Mouse (Mus musculus) lung, postnatal 4 days (tissue): ENCODE results near the gene Ccdc113.

ENCODE experiments used
- DNase-seq, 2 experiments: peaks; one replicate each; pipeline ENCODE4 v3.0.0; 2021

Gene Ccdc113

GRCm38 (mm10) chr8:95533584-95534387, at the start of gene Ccdc113:
Gene Ccdc113, plus strand, starts transcription at chr8:95534085.
- peak; percentile 63 to 75 for DNase-seq

DNA sequence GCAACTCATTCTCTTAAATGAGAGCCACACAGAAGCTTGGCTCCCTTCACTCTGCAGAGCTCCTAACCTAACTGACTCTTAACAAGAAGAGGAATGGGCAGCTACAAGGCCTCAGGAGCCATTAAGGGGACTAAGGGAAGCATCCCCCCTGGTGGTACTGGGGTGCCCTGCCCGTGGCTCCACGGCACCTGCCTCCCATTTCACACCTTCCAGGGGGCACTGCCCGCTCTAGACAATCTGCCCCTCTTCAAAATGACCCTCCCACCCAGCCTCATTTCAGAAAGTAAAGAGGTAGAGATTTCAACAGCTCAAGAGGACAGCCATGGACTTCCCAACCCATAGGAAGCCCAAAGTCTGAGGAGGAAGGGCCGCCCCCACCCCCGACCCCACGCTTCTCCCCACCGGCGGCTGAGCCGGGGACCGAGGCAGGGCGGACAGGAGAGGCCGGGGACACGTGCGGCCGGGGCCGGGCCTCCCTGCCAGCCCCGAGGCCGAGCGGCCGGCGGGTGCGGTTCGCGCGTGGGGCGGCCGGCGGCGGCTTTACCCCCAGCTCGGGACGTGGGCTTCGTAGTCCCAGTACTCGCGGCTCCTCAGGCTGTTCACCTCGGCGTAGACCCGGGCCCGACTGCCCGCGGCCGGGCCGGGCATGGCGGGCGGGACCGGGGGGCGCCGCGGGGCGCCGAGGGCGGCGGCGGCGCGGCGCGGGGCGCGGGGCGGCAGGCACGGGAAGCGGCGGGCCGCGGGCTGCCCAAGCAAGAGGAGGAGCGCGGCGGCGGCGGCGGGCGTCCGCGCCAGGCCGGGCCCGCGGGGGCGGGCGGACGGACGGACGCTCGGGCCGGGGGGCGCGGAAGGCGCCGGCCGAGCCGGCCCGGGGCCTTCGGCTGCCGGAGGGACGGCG, 45.8 kb upstream of the Ccdc113 start:
- DNase-seq: peak in 1 of 2 experiments; percentile 14

DNA sequence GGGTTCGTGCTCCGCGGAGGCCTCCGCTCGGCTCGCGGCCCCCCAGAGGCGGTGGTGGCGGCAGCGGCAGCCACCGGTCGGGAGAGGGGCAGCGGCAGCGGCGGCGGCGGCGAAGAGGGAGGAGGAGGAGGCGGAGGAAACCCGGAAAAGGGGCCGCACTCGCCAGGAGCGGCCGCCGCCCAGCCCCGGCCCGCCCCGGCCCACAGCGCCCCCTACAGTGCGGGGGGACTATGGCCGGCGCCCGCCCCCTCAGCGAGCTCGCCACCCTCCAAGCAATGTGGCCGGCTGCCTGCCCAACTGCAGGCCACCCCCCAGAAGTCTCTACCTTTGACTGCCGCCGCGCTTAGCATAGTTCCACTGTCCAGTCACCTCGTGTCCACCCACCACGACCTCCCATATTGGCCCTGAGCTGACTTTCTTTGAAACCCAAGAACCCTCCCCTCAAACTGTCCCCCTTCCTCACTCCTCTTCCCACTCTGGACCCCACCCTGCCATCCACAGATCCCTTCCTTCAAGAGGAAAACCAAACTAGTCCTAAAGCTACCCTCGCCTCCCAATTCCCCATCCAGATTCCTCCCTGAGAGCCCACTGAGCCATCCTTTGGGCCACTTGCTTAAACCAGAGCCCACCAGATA, 45.1 kb upstream of the Ccdc113 start:
- DNase-seq: peak; percentile 93 to 94

- no peak for DNase-seq
These were observed 43.9 kb upstream of the Ccdc113 start, which contains the start of gene Csnk2a2 for GRCm38 (mm10) chr8:95490006-95490405. Gene Csnk2a2, minus strand, starts transcription at chr8:95490039.

DNA sequence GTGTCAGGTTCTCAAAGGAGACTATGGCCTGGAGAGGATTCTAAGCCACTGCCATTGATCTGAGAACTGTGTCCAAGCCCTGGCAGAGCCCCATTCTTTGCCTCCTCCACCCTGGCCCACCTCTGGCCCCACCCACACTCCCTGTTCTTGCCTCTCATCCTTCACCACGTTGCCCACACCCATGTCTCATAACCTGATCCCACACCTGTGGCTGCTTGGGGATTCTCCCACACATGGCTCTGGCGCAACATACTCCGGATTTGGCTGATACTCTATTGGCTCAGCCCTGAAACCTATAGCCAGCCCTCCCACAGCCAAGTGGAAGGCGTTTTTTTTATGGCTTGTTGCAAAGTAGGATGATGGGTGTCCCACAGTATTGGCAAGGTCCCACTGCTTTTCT, 41.8 kb upstream of the Ccdc113 start:
- no peak for DNase-seq

GRCm38 (mm10) chr8:95495444-95495843, 38.4 kb upstream of the Ccdc113 start:
- DNase-seq: no peak

GRCm38 (mm10) chr8:95496420-95496819, 37.5 kb upstream of the Ccdc113 start:
- no peak for DNase-seq

GRCm38 (mm10) chr8:95497821-95498220, 36.1 kb upstream of the Ccdc113 start:
- no peak for DNase-seq

DNA sequence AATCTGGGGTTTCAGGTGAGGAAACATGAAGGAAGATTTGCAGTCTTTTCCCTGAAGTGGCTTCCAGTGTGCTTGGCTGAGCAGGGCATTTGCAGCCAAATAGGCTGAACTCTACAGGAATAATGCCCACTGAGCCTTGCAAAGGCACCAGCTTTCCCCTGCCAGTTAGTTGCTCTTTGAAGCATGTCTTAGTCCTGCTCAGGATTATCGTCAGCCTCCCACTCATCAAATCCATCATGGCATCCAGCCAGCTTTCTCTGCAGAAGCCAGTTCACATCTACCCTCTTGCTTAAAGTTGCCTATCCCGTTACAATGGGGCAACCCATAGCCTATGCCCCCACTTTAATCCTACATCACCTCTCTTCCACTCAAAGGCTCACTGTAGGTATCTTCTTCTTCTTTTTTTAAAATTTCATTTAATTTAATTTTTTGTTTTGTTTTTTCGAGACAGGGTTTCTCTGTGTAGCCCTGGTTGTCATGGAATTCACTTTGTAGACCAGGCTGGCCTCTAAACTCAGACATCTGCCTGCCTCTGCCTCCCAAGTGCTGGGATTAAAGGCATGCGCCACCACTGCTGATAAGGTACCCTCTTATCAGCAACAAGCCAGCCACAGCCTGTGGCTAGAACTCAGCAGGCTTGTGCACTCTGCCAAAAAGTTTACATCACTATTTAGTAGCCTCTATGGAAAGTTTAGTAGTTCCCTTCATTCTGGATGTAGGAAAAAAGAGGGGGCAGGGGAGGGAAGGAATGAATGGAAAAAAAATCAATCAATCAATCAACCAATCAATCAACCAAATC, 34.4 kb upstream of the Ccdc113 start:
- DNase-seq: no peak

DNA sequence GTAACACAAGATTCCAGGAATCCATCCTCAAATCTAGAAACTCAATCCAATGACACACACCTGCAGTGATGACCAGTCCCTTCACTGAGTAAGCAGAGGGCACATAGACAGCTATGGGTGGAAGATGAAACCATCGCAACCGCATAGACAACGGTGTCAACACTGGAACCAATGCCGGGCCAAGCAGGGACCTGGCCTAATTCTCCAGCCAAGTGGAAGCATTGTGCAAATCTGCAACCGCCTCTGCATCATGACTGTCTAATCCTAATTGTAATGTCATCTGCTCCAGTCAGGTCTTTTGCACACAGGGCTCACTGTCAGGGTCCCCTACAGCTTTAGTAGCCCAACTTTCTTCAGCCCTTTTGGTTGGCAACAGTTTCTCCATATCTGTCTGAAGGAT, 33.4 kb upstream of the Ccdc113 start:
- DNase-seq: no peak

GRCm38 (mm10) chr8:95502431-95502830, 31.5 kb upstream of the Ccdc113 start:
- no peak for DNase-seq

DNA sequence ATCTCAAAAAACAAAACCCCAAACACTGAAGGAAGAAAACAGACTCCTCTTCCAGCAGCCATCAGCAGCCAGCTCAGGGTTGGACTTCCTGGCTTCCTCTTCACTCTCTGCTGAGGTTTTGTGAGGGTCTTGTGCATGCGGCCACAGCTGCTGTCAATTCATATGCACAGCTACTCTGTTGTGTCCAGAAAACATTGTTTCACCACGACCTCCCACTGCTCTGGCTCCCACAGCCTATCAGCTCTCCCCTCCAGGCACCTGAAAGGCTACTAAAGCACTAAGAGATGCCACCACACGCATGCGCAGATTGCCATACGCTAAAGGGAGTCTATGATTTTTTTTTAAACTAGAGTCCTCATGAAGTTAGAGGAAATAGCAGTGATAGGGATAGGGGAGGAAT, 29.1 kb upstream of the Ccdc113 start:
- DNase-seq: no peak

DNA sequence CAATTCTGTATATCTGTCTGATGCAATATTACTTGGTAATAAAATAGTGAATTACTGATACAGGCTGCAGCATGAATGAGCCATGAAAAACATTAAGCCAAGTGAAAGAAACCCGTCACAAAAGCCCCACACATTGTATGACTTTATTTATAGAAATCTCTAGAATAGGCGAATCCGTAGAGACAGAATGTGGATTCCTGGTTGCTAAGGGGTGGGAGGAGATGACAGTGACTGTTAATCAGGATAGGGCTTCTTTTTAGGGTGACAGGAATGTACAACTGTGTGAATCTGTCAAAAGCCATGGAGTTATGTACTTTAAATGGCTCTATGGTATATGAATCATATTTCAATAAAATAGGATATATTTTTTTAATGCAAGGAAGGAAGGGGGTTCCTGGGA, 28.3 kb upstream of the Ccdc113 start:
- no peak for DNase-seq

- DNase-seq: no peak
These were observed 27.6 kb upstream of the Ccdc113 start for GRCm38 (mm10) chr8:95506245-95506644.

- no peak for DNase-seq
These were observed 21.6 kb upstream of the Ccdc113 start for GRCm38 (mm10) chr8:95512257-95512656.

GRCm38 (mm10) chr8:95513219-95513618, 20.7 kb upstream of the Ccdc113 start:
- DNase-seq: no peak

GRCm38 (mm10) chr8:95516928-95517327, 17.0 kb upstream of the Ccdc113 start:
- DNase-seq: no peak

GRCm38 (mm10) chr8:95523991-95524390, 9.9 kb upstream of the Ccdc113 start:
- no peak for DNase-seq

DNA sequence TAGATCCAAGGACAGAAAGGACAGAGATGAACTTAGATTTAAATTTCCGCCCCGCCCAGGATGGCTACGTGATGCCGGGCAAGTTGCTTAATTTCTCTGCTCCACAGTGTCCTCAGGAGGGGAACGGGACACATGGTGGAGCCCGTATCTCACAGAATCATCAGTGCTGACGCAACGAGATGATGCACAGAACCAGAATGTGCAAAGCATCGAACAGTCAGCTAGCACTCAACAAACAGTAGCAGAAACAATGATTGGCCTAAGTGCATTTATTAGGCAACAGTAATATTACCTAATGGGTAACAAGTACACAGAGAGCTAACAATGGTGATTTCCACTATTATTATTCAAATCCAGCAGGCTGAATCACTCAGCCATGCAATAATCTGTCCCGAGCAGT, 5.7 kb upstream of the Ccdc113 start:
- DNase-seq: no peak

DNA sequence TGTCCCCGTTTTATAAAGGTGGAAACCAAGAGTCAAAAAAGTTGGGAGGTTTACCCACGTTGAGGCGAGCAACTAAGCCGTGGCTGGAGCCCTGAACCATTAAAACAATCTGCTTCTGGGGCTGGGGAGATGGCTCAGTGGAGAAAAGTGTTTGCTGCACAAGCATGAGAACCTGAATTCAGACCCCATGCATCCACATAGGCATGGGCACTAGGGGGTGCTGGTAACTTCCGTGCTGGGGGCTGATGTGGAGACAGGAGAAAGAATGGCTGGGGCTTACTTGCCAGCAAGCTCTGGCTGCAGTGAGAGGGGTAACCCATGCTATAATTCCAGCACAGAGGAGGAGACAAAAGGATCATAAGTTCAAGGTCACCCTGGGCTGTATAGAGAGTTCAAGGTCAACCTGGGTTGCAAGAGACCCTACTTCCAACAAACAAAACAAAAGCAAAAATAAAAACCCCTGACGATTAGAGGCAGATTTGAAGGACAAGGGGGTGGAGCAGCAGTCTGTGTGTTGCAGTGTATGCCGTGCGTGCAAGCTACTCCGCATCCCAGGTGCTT, 5.1 kb upstream of the Ccdc113 start:
- DNase-seq: no peak

GRCm38 (mm10) chr8:95532206-95532605, 1.7 kb upstream of the Ccdc113 start:
- no peak for DNase-seq

DNA sequence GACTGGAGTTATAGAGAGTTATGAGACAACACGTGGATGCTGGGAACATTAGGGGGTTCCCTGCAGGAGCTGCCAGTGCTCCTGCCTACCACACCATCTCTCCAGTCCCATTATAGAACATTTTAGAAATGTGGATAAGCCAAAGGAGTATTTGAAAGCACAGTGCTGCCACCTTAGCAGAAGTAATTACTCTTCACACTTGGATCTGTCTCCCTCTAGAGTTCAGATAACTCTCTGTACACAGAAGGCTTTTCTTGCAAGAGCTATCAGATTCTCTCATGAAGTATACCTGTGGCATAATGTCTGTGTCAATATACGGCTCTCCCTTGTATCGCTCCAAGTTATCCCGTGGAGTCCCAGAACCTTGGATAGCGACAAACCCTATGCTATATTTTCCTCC, 5.6 kb downstream of the Ccdc113 start:
- DNase-seq: no peak
